Mouse (Mus musculus): ENCODE data around the gene Fam217a.
A peak's percentile ranks its signal among the peaks of the same experiment; 100 is the strongest.
"Not testable (repeated sequence)": the region's sequence is repeated elsewhere in the genome, so short reads cannot be mapped to it uniquely, and the experiment has no call there.

Gene Fam217a

GRCm38 (mm10) chr13:34924210-34924609 lies at the start of gene Fam217a, which contains the start of gene 4933417A18Rik:
Gene Fam217a, minus strand, starts transcription at chr13:34924310.
Gene 4933417A18Rik, plus strand, starts transcription at chr13:34924409.
- DNase-seq (ENCODE audit: low read depth, low spot score) = no peak

DNA sequence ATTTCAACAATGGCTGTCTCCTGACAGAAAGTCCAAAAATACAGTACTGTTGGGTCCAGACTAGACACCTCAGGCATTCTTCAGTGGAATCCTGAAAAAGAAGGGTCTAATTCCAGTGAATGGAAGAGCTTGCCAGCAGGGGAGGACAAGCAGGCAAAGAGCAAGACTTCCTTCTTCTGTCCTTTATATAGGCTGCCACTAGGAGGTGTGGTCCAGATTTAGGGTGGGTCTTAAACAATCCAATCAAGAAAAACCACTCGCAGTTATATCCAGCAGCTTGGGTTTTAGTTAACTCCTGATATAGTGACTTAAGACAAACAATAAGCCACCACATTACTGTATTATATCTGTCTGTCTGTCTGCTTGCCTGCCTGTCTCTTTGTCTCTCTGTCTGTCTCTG lies 49.7 kb upstream of the Fam217a start:
- DNase-seq (ENCODE audit: low read depth, low spot score) = no peak

DNA sequence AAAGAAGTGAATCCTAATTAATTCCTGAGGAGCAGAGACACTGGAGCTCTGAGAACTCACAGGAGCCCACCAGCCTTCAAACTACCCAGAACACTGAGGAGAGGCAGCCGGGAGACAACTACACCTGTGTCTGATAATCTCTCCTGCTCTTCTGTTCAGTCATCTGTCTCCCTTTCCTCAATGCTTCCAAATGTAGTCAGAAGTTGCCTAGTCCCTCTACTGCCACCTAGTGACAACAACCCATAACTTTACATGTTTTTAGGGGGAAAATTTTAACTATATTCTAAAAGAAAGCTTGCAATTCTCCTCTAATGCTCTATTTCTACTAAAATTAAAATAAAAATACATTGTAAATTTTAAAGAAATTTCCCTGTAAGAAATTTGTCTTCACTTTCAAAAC lies 49.0 kb upstream of the Fam217a start:
- DNase-seq (ENCODE audit: low read depth, low spot score) = no peak

DNA sequence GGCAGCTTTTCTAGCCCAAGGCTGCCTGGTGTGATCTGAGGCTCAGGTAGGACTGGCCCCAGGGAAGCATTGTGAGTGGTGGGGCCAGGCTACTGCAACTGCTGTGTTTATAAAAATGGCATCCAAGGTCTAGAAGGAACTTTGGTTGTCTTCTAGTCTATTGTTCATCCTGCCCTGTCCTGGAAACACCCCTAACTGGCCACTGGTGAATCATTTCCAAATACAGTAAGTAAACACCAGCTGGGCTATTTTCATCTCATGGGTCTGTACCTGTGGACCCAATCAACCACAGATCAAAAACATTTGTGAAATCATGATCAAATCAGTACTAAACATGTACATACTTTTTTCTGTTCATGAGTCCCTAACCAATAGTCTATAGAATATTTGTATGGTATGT lies 48.3 kb upstream of the Fam217a start:
- not testable (repeated sequence) for DNase-seq (ENCODE audit: low read depth, low spot score)

DNA sequence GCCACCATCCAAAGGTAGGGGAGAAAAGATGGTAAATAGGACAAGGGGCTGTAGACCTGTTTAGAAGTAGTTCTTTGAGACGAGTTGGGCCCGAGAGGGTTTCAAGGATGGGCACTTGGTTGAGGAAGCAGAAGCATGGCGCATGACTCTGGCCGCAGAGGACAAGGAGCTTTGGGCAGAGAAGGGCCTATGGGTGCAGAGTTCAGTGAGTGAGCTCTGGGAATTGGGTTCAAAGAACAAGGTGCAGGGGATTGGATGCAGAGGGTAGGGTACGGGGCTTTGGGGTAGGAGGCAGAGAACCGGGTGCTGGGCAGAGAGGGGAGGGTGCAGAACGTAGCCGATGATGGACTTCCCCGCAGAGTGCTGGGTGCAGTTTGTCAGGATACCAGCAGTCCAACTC lies 41.5 kb upstream of the Fam217a start:
- not testable (repeated sequence) for DNase-seq (ENCODE audit: low read depth, low spot score)

- no peak for DNase-seq (ENCODE audit: low read depth, low spot score)
Observed at GRCm38 (mm10) chr13:34964866-34965265, 40.8 kb upstream of the Fam217a start.

- DNase-seq (ENCODE audit: low read depth, low spot score) = no peak
Observed at GRCm38 (mm10) chr13:34964419-34964818, 40.3 kb upstream of the Fam217a start.

DNA sequence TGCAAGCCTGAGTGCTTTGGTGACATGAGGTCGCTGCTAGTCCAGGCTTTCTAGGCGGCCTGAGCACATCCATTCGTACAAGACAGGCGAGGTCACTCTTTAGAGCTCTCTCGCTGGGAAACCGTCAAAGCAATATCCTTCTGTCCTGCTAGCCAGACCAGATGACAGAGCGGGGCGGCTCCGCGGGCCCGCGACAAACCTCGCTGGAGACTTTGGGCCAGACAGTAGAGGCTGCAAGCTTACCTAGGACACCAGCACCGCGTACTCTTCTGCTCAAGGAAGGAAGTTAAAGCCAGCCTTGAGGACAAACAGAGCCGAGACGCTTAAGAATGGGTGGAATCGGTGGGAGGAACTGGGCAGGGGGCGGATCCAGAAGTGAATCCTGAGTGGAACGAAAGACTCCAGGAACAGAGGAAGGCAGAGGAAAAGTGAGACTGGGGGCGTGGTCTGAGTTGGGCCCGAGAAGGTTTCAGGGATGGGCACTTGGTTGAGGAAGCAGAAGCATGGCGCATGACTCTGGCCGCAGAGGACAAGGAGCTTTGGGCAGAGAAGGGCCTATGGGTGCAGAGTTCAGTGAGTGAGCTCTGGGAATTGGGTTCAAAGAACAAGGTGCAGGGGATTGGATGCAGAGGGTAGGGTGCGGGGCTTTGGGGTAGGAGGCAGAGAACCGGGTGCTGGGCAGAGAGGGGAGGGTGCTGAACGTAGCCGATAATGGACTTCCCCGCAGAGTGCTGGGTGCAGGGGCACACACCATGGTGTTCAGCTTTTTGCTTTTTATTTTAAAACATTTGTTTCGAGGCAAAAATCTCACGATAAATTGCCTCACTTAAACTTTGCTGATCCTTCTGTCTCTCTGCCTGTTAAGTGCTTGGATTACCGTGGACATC lies 39.6 kb upstream of the Fam217a start, which contains the start of gene Eci3:
Eci3 (minus strand) TSS at position 300 of the 887 bp plus-strand sequence.
- no peak for DNase-seq (ENCODE audit: low read depth, low spot score)

GRCm38 (mm10) chr13:34960996-34961770 lies 37.1 kb upstream of the Fam217a start:
- DNase-seq (ENCODE audit: low read depth, low spot score) = no peak

GRCm38 (mm10) chr13:34958158-34958557 lies 34.0 kb upstream of the Fam217a start:
- DNase-seq (ENCODE audit: low read depth, low spot score) = not testable (repeated sequence)

DNA sequence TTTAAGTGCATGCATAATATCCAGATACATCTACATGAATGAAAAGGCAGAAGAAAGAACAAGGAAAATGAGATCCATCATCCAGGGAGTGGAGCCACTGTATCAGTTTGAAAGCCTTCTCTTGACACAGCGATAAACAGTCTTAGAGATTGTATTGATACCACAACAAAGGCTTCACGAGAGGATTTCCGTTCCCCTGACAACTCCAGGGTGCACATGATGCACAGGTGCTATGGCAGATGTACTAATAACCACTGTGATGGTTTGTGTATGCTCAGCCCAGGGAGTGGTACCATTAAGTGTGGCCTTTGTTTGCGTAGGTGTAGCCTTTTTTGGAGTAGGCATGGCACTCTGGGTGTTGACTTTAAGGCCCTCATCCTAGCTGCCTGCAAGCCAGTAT lies 32.8 kb upstream of the Fam217a start:
- DNase-seq (ENCODE audit: low read depth, low spot score) = no peak

DNA sequence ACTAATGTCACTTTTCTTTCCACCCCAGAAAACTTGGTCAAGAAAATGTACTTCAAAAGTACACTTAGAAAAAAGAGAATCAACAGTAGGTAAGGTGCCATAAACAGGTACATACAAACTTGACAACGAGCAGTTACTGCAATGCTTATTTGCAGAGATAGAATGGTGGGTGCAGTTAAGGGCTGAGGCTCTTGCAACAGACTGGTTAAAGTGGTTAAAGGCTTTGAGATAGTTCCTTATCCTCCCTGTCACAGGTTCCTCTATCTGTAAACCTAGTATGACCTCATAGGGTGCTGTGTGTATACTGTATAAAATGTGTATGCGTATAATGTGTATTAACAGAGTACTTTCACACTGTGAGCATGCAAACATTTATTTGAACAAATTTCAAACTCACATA lies 27.3 kb upstream of the Fam217a start:
- not testable (repeated sequence) for DNase-seq (ENCODE audit: low read depth, low spot score)

- DNase-seq (ENCODE audit: low read depth, low spot score) = no peak
Observed at GRCm38 (mm10) chr13:34942370-34942769, 18.3 kb upstream of the Fam217a start.

- DNase-seq (ENCODE audit: low read depth, low spot score) = peak; percentile 39
Observed at GRCm38 (mm10) chr13:34934931-34935644, 11.0 kb upstream of the Fam217a start.

- DNase-seq (ENCODE audit: low read depth, low spot score) = no peak
Observed at GRCm38 (mm10) chr13:34916520-34917167, 7.5 kb downstream of the Fam217a start.

- no peak for DNase-seq (ENCODE audit: low read depth, low spot score)
Observed at GRCm38 (mm10) chr13:34914614-34915013, 9.5 kb downstream of the Fam217a start.

DNA sequence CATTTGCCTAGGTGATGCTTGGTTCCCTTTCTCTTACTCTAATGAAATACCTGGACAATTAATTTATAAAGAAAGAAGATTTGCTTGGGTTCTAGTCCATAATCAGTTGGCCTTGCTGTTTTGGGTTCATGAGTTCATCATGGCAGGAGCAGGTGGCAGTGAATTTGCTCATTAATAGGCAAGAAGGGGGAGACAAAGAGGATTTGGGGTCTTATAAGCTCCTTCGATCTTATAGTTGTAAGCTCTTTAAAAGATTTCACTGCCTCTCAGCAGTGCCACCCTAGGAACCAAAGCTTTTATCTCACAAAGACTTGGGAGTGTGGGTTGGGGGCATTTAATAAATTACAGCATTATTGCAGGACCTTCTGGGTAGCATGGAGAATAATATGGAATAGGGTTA lies 31.2 kb downstream of the Fam217a start:
- no peak for DNase-seq (ENCODE audit: low read depth, low spot score)

DNA sequence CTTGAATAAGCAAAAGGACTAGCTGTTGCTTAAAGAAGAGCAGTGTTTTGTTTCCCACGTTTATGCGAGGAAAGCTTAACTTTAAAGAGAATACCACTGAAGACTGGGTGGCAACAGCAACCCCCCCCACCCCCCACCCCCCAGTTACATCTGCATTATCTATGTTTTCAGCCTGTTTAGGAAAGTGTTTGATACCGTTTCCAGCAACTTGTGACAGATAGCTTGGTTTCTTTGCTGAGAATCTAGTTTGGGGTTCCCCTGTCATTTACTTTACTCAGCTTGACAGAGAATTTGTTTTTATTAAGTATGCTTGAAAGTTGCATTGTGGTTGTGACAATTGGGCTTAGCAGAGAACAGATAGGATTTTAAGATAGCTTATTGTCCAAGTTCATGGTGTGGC lies 47.6 kb downstream of the Fam217a start:
- DNase-seq (ENCODE audit: low read depth, low spot score) = no peak

- no peak for DNase-seq (ENCODE audit: low read depth, low spot score)
Observed at GRCm38 (mm10) chr13:34875741-34876445, 48.2 kb downstream of the Fam217a start.

GRCm38 (mm10) chr13:34875166-34875710 lies 48.9 kb downstream of the Fam217a start, which contains the start of gene Prpf4b:
Gene Prpf4b, plus strand, starts transcription at chr13:34875302.
- DNase-seq (ENCODE audit: low read depth, low spot score) = peak; percentile 87
